Mouse (Mus musculus) spleen, postnatal 36 days (tissue): ENCODE data around the gene Zfp46.

Source experiments
- DNase-seq, 2 experiments: peaks; one replicate each; pipeline ENCODE4 v3.0.0; 2022; ENCODE audit warnings: low spot score in 2 of 2, mixed read lengths in 1 of 2

Zfp46 gene

DNA sequence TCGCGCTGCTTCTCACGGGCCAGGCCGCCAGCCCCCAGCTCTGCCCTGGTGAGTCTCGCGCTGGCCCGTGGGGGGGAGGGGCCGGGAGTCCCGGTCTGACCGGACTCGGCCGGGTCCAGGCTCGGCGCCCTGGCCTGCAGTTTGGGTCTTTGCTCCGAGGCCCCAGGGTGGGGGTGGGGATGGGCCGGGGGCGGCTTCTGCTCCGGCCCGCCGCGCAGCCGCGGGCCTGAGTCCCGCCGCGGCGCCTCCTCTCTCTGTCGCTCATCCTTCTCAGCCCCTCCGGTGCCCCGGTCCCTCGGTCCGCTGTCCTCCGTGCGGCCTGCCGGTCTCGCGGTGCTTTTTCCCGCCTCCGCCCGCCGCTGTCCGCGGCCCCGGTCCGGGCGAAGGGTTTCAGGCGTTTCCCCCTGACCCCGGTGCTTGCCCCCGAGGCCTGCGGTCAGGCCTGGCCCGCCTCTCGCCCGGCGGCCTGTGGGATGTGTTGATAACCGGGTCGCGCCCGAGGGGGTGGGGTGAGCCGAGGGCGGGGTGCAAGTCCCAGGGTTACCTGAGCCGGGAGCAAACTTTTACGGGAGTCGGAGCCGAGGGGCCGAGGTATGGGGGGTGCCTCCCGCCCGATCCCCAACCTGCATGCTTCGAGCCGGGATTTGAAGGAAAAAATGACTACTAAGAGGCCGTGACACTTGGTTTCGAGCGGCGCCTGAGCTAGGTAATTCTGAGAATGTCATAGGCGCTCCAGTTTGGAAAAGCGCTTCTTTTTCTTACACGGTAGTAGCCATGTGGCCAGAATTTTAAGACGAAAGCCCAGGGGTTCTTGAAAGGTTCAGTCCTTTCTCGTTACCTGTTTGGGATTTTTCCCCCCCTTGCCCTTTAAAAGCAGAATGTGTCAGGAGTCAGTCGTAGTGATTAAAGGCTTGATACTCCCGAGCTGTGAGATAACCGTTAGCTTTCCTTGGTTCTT lies 26.8 kb downstream of the Zfp46 start:
- DNase-seq, result peak; percentile 72 to 77

DNA sequence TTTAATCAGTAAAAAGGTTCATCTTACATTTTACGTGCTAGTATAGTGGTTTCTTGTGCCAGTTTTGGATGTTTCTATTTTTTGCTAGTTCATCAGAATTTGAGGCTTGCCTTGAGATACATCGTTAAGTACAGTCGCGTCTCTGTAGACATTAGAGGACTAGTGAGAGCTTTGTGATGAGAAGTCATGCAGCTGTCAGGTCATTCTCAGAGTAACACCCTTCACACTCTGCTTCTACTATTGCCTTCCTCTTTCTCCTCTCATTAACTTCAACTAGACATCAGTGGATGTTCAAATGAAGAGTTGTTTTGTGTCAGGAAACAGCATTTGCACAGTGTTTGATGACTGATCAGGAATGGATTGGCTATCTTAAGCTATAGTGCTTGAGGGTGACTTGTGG lies 28.1 kb downstream of the Zfp46 start:
- DNase-seq, result no peak

GRCm38 (mm10) chr4:136317667-136318066 lies 33.2 kb downstream of the Zfp46 start:
- no peak for DNase-seq

DNA sequence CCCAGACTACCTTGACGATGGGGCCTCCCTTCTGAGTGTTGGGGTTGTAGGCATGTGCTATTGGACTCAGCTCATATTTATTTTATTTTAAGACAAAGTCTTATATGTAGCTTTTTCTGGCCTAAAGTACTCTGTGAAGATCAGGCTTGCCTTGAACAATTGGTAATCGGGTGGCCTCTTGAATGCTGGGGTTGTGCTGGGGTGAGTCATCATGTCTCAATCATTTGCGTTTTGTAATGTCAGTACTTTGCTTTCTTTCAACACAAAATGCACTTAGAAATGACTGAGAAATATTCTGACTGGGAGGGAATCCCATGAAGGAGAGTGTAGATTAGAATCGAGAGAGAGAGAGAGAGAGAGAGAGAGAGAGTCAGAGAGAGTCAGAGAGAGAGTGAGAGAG lies 35.5 kb downstream of the Zfp46 start:
- DNase-seq, result no peak

DNA sequence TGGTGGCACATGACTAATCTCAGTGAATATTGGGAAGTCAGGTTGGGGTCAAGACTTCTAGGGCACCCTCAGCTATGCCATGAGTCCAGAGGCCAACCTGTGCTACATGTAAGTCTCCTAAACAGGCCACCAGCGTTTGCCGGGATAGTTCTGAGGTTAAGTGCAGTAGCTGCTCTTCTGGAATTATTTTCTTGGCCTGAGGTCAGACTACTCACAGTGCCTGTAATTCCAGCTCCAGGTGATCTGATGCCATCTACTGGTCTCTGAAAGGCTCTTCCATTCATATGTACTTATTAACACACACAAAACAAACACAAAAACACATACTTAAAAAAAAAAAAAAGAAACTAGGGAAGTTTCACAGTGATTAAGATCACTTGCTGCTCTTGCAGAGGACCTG lies 39.7 kb downstream of the Zfp46 start:
- no peak for DNase-seq

DNA sequence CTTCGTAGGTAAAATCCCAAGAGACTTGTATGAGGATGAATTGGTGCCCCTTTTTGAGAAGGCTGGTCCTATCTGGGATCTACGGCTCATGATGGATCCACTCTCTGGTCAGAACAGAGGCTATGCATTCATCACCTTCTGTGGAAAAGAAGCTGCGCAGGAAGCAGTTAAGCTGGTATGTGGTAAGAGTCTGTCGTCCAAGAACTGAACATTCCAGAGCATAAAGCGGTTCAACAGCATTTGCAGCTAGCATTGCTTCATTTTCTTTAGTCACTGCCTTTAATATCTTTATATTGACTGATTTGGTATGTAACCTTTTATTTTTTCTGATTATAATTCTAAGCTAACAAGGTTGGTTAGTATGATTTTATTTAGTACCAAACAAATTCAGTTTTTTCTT lies 42.8 kb downstream of the Zfp46 start:
- no peak for DNase-seq

DNA sequence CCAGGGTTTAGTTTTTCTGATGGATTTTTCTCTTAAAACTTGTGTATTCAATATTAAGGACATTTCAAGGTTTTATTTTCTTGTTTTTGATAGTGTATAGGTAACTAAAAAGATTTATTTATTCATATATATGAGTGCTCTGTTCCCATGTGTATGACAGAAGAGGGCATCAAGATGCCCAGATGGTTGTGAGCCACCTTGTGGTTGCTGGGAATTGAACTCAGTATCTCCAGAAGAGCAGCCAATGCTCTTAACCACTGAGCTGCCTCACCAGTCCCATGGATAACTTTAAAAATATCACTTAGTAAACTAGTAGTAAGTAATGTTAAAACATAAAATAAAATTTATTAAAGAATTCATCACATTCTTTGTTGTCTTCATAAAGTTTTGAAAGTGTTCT lies 43.6 kb downstream of the Zfp46 start:
- DNase-seq, result no peak

GRCm38 (mm10) chr4:136331709-136332108 lies 47.2 kb downstream of the Zfp46 start:
- no peak for DNase-seq

- DNase-seq, result no peak
Observed at GRCm38 (mm10) chr4:136333191-136333590, 48.7 kb downstream of the Zfp46 start.

DNA sequence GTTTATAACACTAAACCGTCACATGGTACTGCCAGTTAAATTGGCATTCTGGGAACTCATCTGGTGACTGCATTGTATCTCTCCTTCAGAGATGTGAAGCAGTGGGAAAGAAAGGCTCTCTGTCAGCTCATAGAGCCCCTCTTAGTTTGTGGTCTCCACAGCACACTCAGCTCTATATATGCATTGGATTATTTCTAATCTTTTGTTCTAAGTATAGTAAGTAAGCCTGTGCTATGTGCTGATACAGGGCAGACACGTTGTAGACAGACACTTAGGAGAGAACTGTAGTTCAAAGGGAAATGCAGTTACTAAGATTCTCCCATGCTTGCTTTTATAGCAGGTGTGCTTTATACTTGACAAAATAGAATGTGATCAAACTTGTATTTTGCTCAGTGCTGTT lies 50.6 kb downstream of the Zfp46 start:
- DNase-seq, result no peak

DNA sequence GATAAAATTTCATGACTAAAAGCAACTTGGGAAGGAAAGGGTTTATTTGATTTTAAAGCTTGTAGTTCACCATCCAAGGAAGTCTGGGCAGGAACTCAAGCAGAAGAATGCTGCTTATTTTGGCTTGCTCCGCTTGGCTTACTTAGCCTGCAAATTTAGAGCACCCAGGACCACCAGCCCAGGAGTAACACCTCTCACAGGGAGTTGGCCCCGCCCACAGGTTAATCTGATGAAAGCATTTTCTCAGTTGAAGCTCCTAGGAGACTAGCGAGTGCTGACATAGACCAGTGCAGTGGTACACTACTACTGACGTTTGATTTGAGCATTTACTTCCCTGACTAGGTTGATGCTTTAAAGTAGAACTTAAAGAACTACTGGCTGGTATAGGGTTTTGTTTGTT lies 52.6 kb downstream of the Zfp46 start:
- DNase-seq, result no peak
